8 mouse cellular contexts compared by ENCODE assay signal in genomic region chr5:134175696-134176095, GRCm38 (mm10). TPM values are rescaled to one million over a fixed set of nuclear protein-coding genes. Genes with fewer than 3 reads are reported as not detected.
DNase-seq lines count a peak whose midpoint lies in the region; ATAC-seq and TF ChIP-seq lines count a peak whose summit lies in the region.

No protein-coding gene starts in this region.

- TF ChIP-seq EP300 in heart, postnatal 0 days (IDR thresholded peaks at IDR 0.05; ENCODE audit: low read depth) = no peak

- WGBS in heart, postnatal 0 days = 14% methylated on average over 10 of the region's 10 CpGs
- 5% methylated on average over 10 of the region's 10 CpGs for WGBS in liver, embryonic 12.5 days (ENCODE audit: insufficient replicate concordance)

- H3K36me3 ChIP-seq in heart, postnatal 0 days (replicated peaks; ENCODE audit: control insufficient read depth, insufficient read depth, low read length) = peaks cover 12% of the 10 kb centered on the region
- H3K36me3 ChIP-seq in liver, embryonic 12.5 days = peaks cover 26% of the 10 kb centered on the region

- DNase-seq in heart, postnatal 0 days (ENCODE audit: low spot score) = no peak
- DNase-seq in heart, postnatal 25 days (ENCODE audit: low spot score) = no peak
- peak; percentile 73 for DNase-seq in MN1 (ENCODE audit: low spot score)
- peak; percentile 62 for DNase-seq in yolk sac, embryonic 10.5 days (ENCODE audit: low spot score)
- DNase-seq in gastrocnemius, postnatal 36 days = no peak

- intact Hi-C loops in heart, postnatal 25 days (cut with DNase I) = no loop called here
- intact Hi-C loops in gastrocnemius, postnatal 36 days (cut with DNase I) = no loop called here

- peaks cover 10% of the 10 kb centered on the region for H3K4me1 ChIP-seq in heart, postnatal 0 days (ENCODE audit: control insufficient read depth, insufficient read depth)
- 0 out of 2 replicates have a peak, but pooled peaks cover 2% of the 10 kb centered on the region for H3K4me1 ChIP-seq in embryonic fibroblast, embryonic 13.5 days (ENCODE audit: control insufficient read depth, insufficient read depth, low read length)
- H3K4me1 ChIP-seq in liver, embryonic 12.5 days = peaks cover 60% of the 10 kb centered on the region

- ATAC-seq in heart, postnatal 0 days (ENCODE audit: insufficient read depth, low read depth) = no peak
- ATAC-seq in liver, embryonic 12.5 days = 0 out of 2 replicates have a peak, but pooled peaks have one; percentile 9
- no peak for ATAC-seq in activated CD4-positive, CD25-positive, alpha-beta regulatory T cell, adult 4 months

- H3K4me2 ChIP-seq in heart, postnatal 0 days (ENCODE audit: low read depth, low read length) = peak overlapping the region; percentile 80
- H3K4me2 ChIP-seq in liver, embryonic 12.5 days = peak overlapping the region; percentile 88

- TF ChIP-seq POLR2A in embryonic fibroblast, embryonic 13.5 days (IDR thresholded peaks at IDR 0.05; ENCODE audit: low read depth, low read length) = 0 out of 2 replicates have a peak, but pooled peaks have one; percentile 25

- no peak for TF ChIP-seq CTCF in heart, postnatal 0 days (IDR thresholded peaks at IDR 0.05; ENCODE audit: low read depth)
- TF ChIP-seq CTCF in embryonic fibroblast, embryonic 13.5 days (IDR thresholded peaks at IDR 0.05; ENCODE audit: borderline replicate concordance, insufficient read depth, low read length) = no peak

- H3K27me3 ChIP-seq in heart, postnatal 0 days (ENCODE audit: control insufficient read depth, insufficient read depth, low read length) = no peaks in the 10 kb centered on the region
- H3K27me3 ChIP-seq in liver, embryonic 12.5 days (replicated peaks) = no peaks in the 10 kb centered on the region

- peak overlapping the region; percentile 98 for H3K4me3 ChIP-seq in heart, postnatal 0 days (ENCODE audit: low read depth, low read length)
- H3K4me3 ChIP-seq in embryonic fibroblast, embryonic 13.5 days (ENCODE audit: insufficient read depth, low read length) = peak overlapping the region; percentile 79
- H3K4me3 ChIP-seq in liver, embryonic 12.5 days = peak overlapping the region; percentile 93

- H3K9me3 ChIP-seq in heart, postnatal 0 days (replicated peaks; ENCODE audit: control insufficient read depth, low read length) = no peaks in the 10 kb centered on the region
- no peaks in the 10 kb centered on the region for H3K9me3 ChIP-seq in liver, embryonic 12.5 days (replicated peaks)

- H3K9ac ChIP-seq in heart, postnatal 0 days (replicated peaks; ENCODE audit: low read depth, low read length) = peak overlapping the region; percentile 69
- peak overlapping the region; percentile 82 for H3K9ac ChIP-seq in liver, embryonic 12.5 days

- peak overlapping the region; percentile 89 for H3K27ac ChIP-seq in heart, postnatal 0 days (ENCODE audit: low read depth)
- peak overlapping the region; percentile 64 for H3K27ac ChIP-seq in embryonic fibroblast, embryonic 13.5 days (ENCODE audit: insufficient read depth, low read length)
- peak overlapping the region; percentile 82 for H3K27ac ChIP-seq in liver, embryonic 12.5 days

RNA-seq across cellular contexts. Expression of gene Rcc1l, which starts 0.9 kb away (rescaled TPM):
- total RNA-seq in heart, postnatal 0 days (2014; rRNA removed; ENCODE audit: low replicate concordance) = 19.7 and 23.5 TPM in 2 replicates
- polyA plus RNA-seq in heart, postnatal 0 days (2015; fragmentation: Nextera tagmentation; extraction: Ambion mirVana) = 19.5 and 22.1 TPM in 2 replicates
- 10 to 100 TPM; 27.6 to 30.5 TPM for total RNA-seq in heart, postnatal 25 days (2021)
- 10.1 and 11.1 TPM in 2 replicates for polyA plus RNA-seq in embryonic fibroblast, embryonic 13.5 days (2011; ENCODE audit: insufficient read length, low read depth, missing spikeins)
- 28.6 and 33.5 TPM in 2 replicates for polyA plus RNA-seq in liver, embryonic 12.5 days (2016; fragmentation: Nextera tagmentation; extraction: Ambion mirVana)
- 1 to 10 TPM; 2.1 to 2.4 TPM for polyA plus RNA-seq in activated CD4-positive, CD25-positive, alpha-beta regulatory T cell, adult 4 months (2017; shearing (Covaris generic))
- 10 to 100 TPM; 19.7 to 24.1 TPM for total RNA-seq in gastrocnemius, postnatal 36 days (2021)

RNA-seq across cellular contexts. Expression of gene Gtf2ird2, which starts 8.1 kb away (rescaled TPM):
- total RNA-seq in heart, postnatal 0 days (2014; rRNA removed; ENCODE audit: low replicate concordance) = 4.9 and 25.1 TPM in 2 replicates
- polyA plus RNA-seq in heart, postnatal 0 days (2015; fragmentation: Nextera tagmentation; extraction: Ambion mirVana) = 4.0 and 4.2 TPM in 2 replicates
- 1 to 10 TPM; 4.0 to 5.1 TPM for total RNA-seq in heart, postnatal 25 days (2021)
- polyA plus RNA-seq in embryonic fibroblast, embryonic 13.5 days (2011; ENCODE audit: insufficient read length, low read depth, missing spikeins) = 4.5 and 7.1 TPM in 2 replicates
- 2.4 and 3.2 TPM in 2 replicates for polyA plus RNA-seq in liver, embryonic 12.5 days (2016; fragmentation: Nextera tagmentation; extraction: Ambion mirVana)
- polyA plus RNA-seq in activated CD4-positive, CD25-positive, alpha-beta regulatory T cell, adult 4 months (2017; shearing (Covaris generic)) = 1 to 10 TPM; 2.6 to 5.8 TPM
- 1 to 10 TPM; 5.1 to 5.6 TPM for total RNA-seq in gastrocnemius, postnatal 36 days (2021)

RNA-seq across cellular contexts. Expression of gene Ncf1, which starts 53.7 kb away (rescaled TPM):
- 0.70 and 3.1 TPM in 2 replicates for total RNA-seq in heart, postnatal 0 days (2014; rRNA removed; ENCODE audit: low replicate concordance)
- polyA plus RNA-seq in heart, postnatal 0 days (2015; fragmentation: Nextera tagmentation; extraction: Ambion mirVana) = 1.7 and 1.8 TPM in 2 replicates
- total RNA-seq in heart, postnatal 25 days (2021) = 1 to 10 TPM; 5.0 to 5.3 TPM
- 1.3 TPM in 1 of 2 replicates, not detected in the other for polyA plus RNA-seq in embryonic fibroblast, embryonic 13.5 days (2011; ENCODE audit: insufficient read length, low read depth, missing spikeins)
- polyA plus RNA-seq in liver, embryonic 12.5 days (2016; fragmentation: Nextera tagmentation; extraction: Ambion mirVana) = 8.4 and 9.2 TPM in 2 replicates
- 10 to 100 TPM; 12.4 to 15.2 TPM for polyA plus RNA-seq in activated CD4-positive, CD25-positive, alpha-beta regulatory T cell, adult 4 months (2017; shearing (Covaris generic))
- total RNA-seq in gastrocnemius, postnatal 36 days (2021) = 1 to 10 TPM; 1.9 to 2.5 TPM

Comparison
In these comparisons a context has a peak if more than half of its experiments do, and no peak if none do; other contexts are left out.
1. DNase-seq: peak in MN1 (single experiment) and yolk sac, embryonic 10.5 days (single experiment); none in heart, postnatal 0 days (single experiment), heart, postnatal 25 days (single experiment) and gastrocnemius, postnatal 36 days (0 of 2).
2. Peak in every context shown above with its lines, with median percentiles within 50 percentile points of each other: H3K27ac ChIP-seq and H3K4me3 ChIP-seq.